Mouse (Mus musculus): Measurements from ENCODE around the gene Tmtc2. TPM values are rescaled to one million over a fixed set of nuclear protein-coding genes. Genes with fewer than 3 reads are reported as not detected.
A peak's percentile ranks its signal among the peaks of the same experiment; 100 is the strongest.

The Tmtc2 gene
- polyA plus RNA-seq, 1 experiment from 2014 or later: 9.6 TPM

- H3K27ac ChIP-seq (ENCODE audit: low read length): no peak overlapping the region
- H3K4me2 ChIP-seq (ENCODE audit: low read depth, low read length): no peak overlapping the region
- H3K9ac ChIP-seq (ENCODE audit: low read length): no peak overlapping the region
- H3K4me1 ChIP-seq (ENCODE audit: control insufficient read depth, insufficient read depth, low read length): 0 out of 2 replicates have a peak, but pooled peaks cover 4% of the 10 kb centered on the region
- H3K4me3 ChIP-seq (replicated peaks; ENCODE audit: low read length): no peak overlapping the region
- no peaks in the 10 kb centered on the region for H3K27me3 ChIP-seq (ENCODE audit: control insufficient read depth, insufficient read depth, low read length)
- 37% methylated on average over 4 of the region's 4 CpGs for WGBS
- no peak for ATAC-seq (ENCODE audit: insufficient read depth, low FRiP score)
- H3K36me3 ChIP-seq (ENCODE audit: control insufficient read depth, insufficient read depth, low read length): no peaks in the 10 kb centered on the region
- no peaks in the 10 kb centered on the region for H3K9me3 ChIP-seq (replicated peaks; ENCODE audit: control insufficient read depth, low read length)
Observed at GRCm38 (mm10) chr10:105492485-105492884, 81.8 kb downstream of the Tmtc2 start.

GRCm38 (mm10) chr10:105490748-105491147 lies 83.5 kb downstream of the Tmtc2 start:
- Histone ChIP-seq H3K36me3 (ENCODE audit: control insufficient read depth, insufficient read depth, low read length) (no peaks in the 10 kb centered on the region), H3K4me2 (ENCODE audit: low read depth, low read length) (no peak overlapping the region), H3K4me1 (ENCODE audit: control insufficient read depth, insufficient read depth, low read length) (0 out of 2 replicates have a peak, but pooled peaks cover 4% of the 10 kb centered on the region), H3K4me3 (replicated peaks; ENCODE audit: low read length) (no peak overlapping the region), H3K27ac (ENCODE audit: low read length) (no peak overlapping the region), H3K9me3 (replicated peaks; ENCODE audit: control insufficient read depth, low read length) (no peaks in the 10 kb centered on the region), H3K27me3 (ENCODE audit: control insufficient read depth, insufficient read depth, low read length) (no peaks in the 10 kb centered on the region), H3K9ac (ENCODE audit: low read length) (no peak overlapping the region)
- no peak for ATAC-seq (ENCODE audit: insufficient read depth, low FRiP score)
- 82% methylated on average over 4 of the region's 4 CpGs for WGBS

DNA sequence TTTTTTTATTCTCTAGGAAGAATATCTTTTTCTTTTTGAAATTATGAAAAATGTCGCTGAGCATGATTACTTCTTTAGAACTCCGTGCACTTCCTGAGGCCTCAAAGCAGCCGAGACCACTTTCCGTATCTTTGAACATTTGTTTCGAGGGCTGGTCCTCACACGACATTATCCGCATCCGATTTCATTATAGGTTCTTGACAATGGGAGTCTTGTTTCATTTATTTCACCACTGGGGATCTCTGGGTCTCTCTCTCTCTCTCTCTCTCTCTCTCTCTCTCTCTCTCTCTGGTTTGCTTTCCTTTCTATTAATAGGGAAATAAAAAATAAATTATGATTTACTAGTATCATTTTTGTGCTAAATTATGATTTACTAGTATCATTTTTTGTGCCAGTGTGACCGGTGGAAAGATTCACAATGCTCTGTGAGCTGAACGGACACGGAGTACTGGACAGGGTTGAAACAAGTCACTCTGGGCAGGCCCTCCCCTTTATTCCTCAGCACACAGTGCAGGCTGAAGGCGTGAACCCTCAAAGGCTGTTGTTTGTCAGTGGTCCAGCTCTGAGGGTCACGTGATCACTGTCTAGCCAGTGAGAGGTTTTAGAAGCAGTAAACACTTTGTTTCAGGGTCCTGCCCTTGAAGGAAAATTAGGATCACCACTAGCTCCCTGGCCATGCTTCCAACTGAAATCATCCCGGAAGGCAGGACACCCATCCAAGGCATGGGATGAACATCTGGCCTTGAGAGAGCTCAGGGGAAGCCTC lies 84.1 kb downstream of the Tmtc2 start:
- 78% methylated on average over 14 of the region's 14 CpGs for WGBS
- Histone ChIP-seq H3K36me3 (ENCODE audit: control insufficient read depth, insufficient read depth, low read length) (no peaks in the 10 kb centered on the region), H3K4me3 (replicated peaks; ENCODE audit: low read length) (no peak overlapping the region), H3K27me3 (ENCODE audit: control insufficient read depth, insufficient read depth, low read length) (no peaks in the 10 kb centered on the region), H3K27ac (ENCODE audit: low read length) (no peak overlapping the region), H3K9ac (ENCODE audit: low read length) (no peak overlapping the region), H3K4me1 (ENCODE audit: control insufficient read depth, insufficient read depth, low read length) (no peaks in the 10 kb centered on the region), H3K9me3 (replicated peaks; ENCODE audit: control insufficient read depth, low read length) (no peaks in the 10 kb centered on the region), H3K4me2 (ENCODE audit: low read depth, low read length) (no peak overlapping the region)
- ATAC-seq (ENCODE audit: insufficient read depth, low FRiP score): 0 out of 2 replicates have a peak, but pooled peaks have one; percentile 25

DNA sequence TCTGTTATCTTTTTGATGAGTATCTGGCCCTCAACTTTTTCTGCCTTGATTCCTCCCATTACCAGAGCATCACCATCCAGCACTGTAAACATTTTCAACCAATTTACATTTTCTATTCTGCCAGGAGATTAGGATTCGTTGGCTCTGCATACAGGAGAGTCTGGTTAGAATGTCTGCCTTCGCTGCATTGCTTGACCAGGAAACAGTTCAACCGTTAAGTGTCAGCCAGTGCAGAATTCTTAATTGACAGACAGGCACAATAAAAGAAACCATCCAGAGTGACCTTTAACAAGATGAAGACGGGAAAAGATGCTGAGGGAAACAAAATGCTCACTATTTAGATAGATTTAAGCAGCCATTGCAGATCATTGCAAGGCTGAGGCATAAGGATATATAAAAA lies 87.3 kb downstream of the Tmtc2 start:
- Histone ChIP-seq H3K4me2 (ENCODE audit: low read depth, low read length) (no peak overlapping the region), H3K27ac (ENCODE audit: low read length) (no peak overlapping the region), H3K27me3 (ENCODE audit: control insufficient read depth, insufficient read depth, low read length) (no peaks in the 10 kb centered on the region), H3K9me3 (replicated peaks; ENCODE audit: control insufficient read depth, low read length) (no peaks in the 10 kb centered on the region), H3K4me1 (ENCODE audit: control insufficient read depth, insufficient read depth, low read length) (no peaks in the 10 kb centered on the region), H3K4me3 (replicated peaks; ENCODE audit: low read length) (no peak overlapping the region), H3K9ac (ENCODE audit: low read length) (no peak overlapping the region), H3K36me3 (ENCODE audit: control insufficient read depth, insufficient read depth, low read length) (no peaks in the 10 kb centered on the region)
- WGBS: 52% methylated on average over 4 of the region's 4 CpGs
- no peak for ATAC-seq (ENCODE audit: insufficient read depth, low FRiP score)

DNA sequence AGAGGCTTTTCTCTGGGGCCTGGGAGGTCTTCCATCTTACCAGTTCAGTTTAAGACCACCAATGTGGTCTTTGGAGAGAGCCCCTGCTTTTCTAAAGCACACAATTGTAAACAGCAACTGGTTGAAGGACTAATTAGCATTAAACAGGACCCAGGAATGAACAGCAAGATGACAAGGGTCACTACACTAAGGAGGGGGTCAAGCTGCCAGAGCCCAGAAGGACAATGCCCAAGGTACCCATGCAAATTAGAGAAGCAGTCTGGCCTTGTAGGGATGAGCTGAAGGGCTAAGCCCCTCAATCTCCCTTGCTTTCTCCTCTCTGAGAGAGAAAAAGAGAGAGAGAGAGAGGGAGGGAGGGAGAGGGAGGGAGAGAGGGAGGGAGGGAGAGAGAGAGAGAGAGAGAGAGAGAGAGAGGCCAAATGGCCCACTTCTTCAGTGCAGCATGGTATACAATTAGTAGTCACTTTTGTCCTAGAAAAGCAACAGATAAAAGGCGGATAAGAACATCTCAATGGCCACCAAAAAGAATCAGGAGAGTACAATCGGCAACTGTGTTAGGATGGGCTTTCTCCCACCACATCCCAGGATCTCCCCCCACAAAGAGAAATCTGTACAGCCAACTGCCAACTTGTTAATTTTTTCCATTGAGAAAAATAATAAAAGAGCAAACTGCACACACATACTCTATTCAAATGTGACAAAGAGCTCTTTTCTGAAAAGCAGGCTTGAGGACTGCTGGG lies 89.7 kb downstream of the Tmtc2 start:
- H3K4me1 ChIP-seq (ENCODE audit: control insufficient read depth, insufficient read depth, low read length): no peaks in the 10 kb centered on the region
- H3K36me3 ChIP-seq (ENCODE audit: control insufficient read depth, insufficient read depth, low read length): no peaks in the 10 kb centered on the region
- WGBS: 94% methylated on average over 2 of the region's 2 CpGs

DNA sequence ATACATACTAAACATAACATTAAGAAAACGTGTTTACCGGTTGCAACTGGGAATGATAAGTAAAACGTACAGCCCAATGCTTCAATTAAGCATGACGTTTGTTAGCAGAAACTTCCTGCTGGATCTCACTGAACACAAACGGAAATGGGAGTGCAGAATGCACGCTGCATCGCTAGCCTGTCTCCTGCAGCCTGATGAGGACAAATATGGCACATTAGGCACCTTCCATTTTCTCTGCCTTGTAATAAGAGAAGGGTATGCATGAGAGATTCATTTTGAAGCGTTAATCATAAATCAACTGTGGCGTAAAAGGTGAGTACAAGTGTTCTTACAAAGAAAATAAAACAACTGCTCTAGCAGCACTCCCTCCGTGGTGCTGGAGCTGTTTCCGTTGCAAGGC lies 94.5 kb downstream of the Tmtc2 start:
- Histone ChIP-seq H3K4me3 (replicated peaks; ENCODE audit: low read length) (no peak overlapping the region), H3K27ac (ENCODE audit: low read length) (no peak overlapping the region), H3K36me3 (ENCODE audit: control insufficient read depth, insufficient read depth, low read length) (no peaks in the 10 kb centered on the region), H3K27me3 (ENCODE audit: control insufficient read depth, insufficient read depth, low read length) (no peaks in the 10 kb centered on the region), H3K4me1 (ENCODE audit: control insufficient read depth, insufficient read depth, low read length) (no peaks in the 10 kb centered on the region), H3K9me3 (replicated peaks; ENCODE audit: control insufficient read depth, low read length) (no peaks in the 10 kb centered on the region), H3K4me2 (ENCODE audit: low read depth, low read length) (no peak overlapping the region), H3K9ac (ENCODE audit: low read length) (no peak overlapping the region)
- no peak for ATAC-seq (ENCODE audit: insufficient read depth, low FRiP score)
- WGBS: 62% methylated on average over 11 of the region's 11 CpGs

More for the DNA sequence above, 89.7 kb downstream of the Tmtc2 start:
- H3K27ac ChIP-seq (ENCODE audit: low read length): no peak overlapping the region
- no peak overlapping the region for H3K9ac ChIP-seq (ENCODE audit: low read length)
- no peak overlapping the region for H3K4me3 ChIP-seq (replicated peaks; ENCODE audit: low read length)
- H3K27me3 ChIP-seq (ENCODE audit: control insufficient read depth, insufficient read depth, low read length): no peaks in the 10 kb centered on the region
- no peaks in the 10 kb centered on the region for H3K9me3 ChIP-seq (replicated peaks; ENCODE audit: control insufficient read depth, low read length)
- ATAC-seq (ENCODE audit: insufficient read depth, low FRiP score): no peak
- no peak overlapping the region for H3K4me2 ChIP-seq (ENCODE audit: low read depth, low read length)

DNA sequence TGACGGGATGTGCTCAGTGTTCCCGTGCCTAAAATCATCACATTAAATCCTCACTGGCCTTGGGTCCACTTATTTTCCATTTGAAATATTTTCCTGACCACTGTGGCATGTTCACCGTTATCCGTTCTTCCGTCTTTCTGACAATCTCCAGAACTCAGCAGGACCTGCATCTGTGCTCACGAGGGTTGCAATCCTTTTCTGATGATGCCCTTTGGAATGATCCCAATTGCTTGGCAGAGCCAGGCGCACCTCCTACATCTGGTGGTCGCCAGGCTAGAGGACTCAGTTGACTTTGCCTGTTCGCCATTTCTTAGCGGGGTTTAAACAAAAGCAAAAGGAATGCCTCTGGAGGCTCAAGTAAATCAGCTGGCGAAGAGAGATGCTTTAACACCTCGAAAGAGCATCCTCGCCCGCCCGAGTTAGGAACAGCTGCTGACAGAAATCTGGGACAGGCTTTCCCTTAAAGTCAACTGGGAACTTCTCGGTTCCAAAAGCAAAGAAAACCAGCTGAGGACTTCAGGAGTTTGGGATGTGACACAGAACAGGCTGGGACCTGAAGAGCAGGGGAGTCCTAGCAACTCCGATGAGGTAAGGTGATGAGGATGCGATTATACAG lies 96.5 kb downstream of the Tmtc2 start:
- no peak overlapping the region for H3K4me2 ChIP-seq (ENCODE audit: low read depth, low read length)
- H3K4me1 ChIP-seq (ENCODE audit: control insufficient read depth, insufficient read depth, low read length): no peaks in the 10 kb centered on the region
- H3K9me3 ChIP-seq (replicated peaks; ENCODE audit: control insufficient read depth, low read length): no peaks in the 10 kb centered on the region
- no peaks in the 10 kb centered on the region for H3K36me3 ChIP-seq (ENCODE audit: control insufficient read depth, insufficient read depth, low read length)
- no peak overlapping the region for H3K27ac ChIP-seq (ENCODE audit: low read length)
- H3K9ac ChIP-seq (ENCODE audit: low read length): no peak overlapping the region
- no peak overlapping the region for H3K4me3 ChIP-seq (replicated peaks; ENCODE audit: low read length)
- 84% methylated on average over 18 of the region's 18 CpGs for WGBS
- H3K27me3 ChIP-seq (ENCODE audit: control insufficient read depth, insufficient read depth, low read length): no peaks in the 10 kb centered on the region
- ATAC-seq (ENCODE audit: insufficient read depth, low FRiP score): no peak

- no peaks in the 10 kb centered on the region for H3K9me3 ChIP-seq (replicated peaks; ENCODE audit: control insufficient read depth, low read length)
- H3K27me3 ChIP-seq (ENCODE audit: control insufficient read depth, insufficient read depth, low read length): no peaks in the 10 kb centered on the region
- no peaks in the 10 kb centered on the region for H3K4me1 ChIP-seq (ENCODE audit: control insufficient read depth, insufficient read depth, low read length)
- ATAC-seq (ENCODE audit: insufficient read depth, low FRiP score): no peak
- no peaks in the 10 kb centered on the region for H3K36me3 ChIP-seq (ENCODE audit: control insufficient read depth, insufficient read depth, low read length)
- 69% methylated on average over 6 of the region's 6 CpGs for WGBS
- H3K4me2 ChIP-seq (ENCODE audit: low read depth, low read length): no peak overlapping the region
- no peak overlapping the region for H3K27ac ChIP-seq (ENCODE audit: low read length)
- no peak overlapping the region for H3K9ac ChIP-seq (ENCODE audit: low read length)
- H3K4me3 ChIP-seq (replicated peaks; ENCODE audit: low read length): no peak overlapping the region
Observed at GRCm38 (mm10) chr10:105474162-105474830, 100.0 kb downstream of the Tmtc2 start.
